Mouse (Mus musculus) liver, embryonic 13.5 days (tissue): ENCODE results near the gene Eif2ak1. TPM values are rescaled to one million over a fixed set of nuclear protein-coding genes. Genes with fewer than 3 reads are reported as not detected.
A peak's percentile ranks its signal among the peaks of the same experiment; 100 is the strongest.
"Not testable (repeated sequence)": the region's sequence is repeated elsewhere in the genome, so short reads cannot be mapped to it uniquely, and the experiment has no call there.

Source experiments
- ATAC-seq: fragments of 200-750 bp; cut with Nextera tagmentation; 2 replicates; pipeline ENCODE4 v1.8.0; 2017; ENCODE audit warnings: low read depth, mild to moderate bottlenecking, moderate number of reproducible peaks, moderate library complexity
- DNase-seq: peaks from one replicate; pipeline ENCODE4 v3.0.0; 2022
- H3K27ac ChIP-seq: fragments of 300-500 bp; sonication (generic); 2 replicates; pipeline ENCODE4 v1.5.1; 2015; ENCODE audit warnings: moderate library complexity, mild to moderate bottlenecking, inconsistent platforms
- H3K27me3 ChIP-seq: fragments of 300-500 bp; sonication (generic); 2 replicates; pipeline ENCODE4 v1.6.1; 2015; ENCODE audit warnings: mild to moderate bottlenecking, inconsistent platforms
- H3K36me3 ChIP-seq: fragments of 300-500 bp; sonication (generic); 2 replicates; pipeline ENCODE4 v1.6.1; 2015; ENCODE audit warnings: mild to moderate bottlenecking, inconsistent platforms
- H3K4me1 ChIP-seq: fragments of 300-500 bp; sonication (generic); replicated peaks from 2 replicates; pipeline ENCODE4 v1.6.1; 2015; ENCODE audit warnings: inconsistent platforms
- H3K4me2 ChIP-seq: fragments of 300-500 bp; sonication (generic); 2 replicates; pipeline ENCODE4 v1.6.1; 2015; ENCODE audit warnings: inconsistent platforms, mild to moderate bottlenecking, moderate library complexity
- H3K4me3 ChIP-seq: fragments of 300-500 bp; sonication (generic); replicated peaks from 2 replicates; pipeline ENCODE4 v1.5.1; 2015; ENCODE audit warnings: mild to moderate bottlenecking, inconsistent platforms
- H3K9ac ChIP-seq: fragments of 300-500 bp; sonication (generic); 2 replicates; pipeline ENCODE4 v1.6.1; 2015; ENCODE audit warnings: mild to moderate bottlenecking, inconsistent platforms
- H3K9me3 ChIP-seq: fragments of 300-500 bp; sonication (generic); replicated peaks from 2 replicates; pipeline ENCODE4 v1.6.1; 2016; ENCODE audit warnings: inconsistent platforms
- WGBS: fragments of 180-500 bp; shearing (Covaris S2); methylation state at CpG from one replicate; pipeline ENCODE4 v1.1.7; 2015; ENCODE audit not compliant: insufficient replicate concordance; 5-methylcytosine and 5-hydroxymethylcytosine counted together
- polyA plus RNA-seq: library from polyadenylated mRNA; unstranded; fragments of >200 nt; fragmentation: Nextera tagmentation; extraction: Ambion mirVana; gene quantifications from 2 replicates; pipeline ENCODE4 v1.2.1, GENCODE M21; 2015

Eif2ak1 gene
- 104 and 118 TPM in 2 replicates for polyA plus RNA-seq

DNA sequence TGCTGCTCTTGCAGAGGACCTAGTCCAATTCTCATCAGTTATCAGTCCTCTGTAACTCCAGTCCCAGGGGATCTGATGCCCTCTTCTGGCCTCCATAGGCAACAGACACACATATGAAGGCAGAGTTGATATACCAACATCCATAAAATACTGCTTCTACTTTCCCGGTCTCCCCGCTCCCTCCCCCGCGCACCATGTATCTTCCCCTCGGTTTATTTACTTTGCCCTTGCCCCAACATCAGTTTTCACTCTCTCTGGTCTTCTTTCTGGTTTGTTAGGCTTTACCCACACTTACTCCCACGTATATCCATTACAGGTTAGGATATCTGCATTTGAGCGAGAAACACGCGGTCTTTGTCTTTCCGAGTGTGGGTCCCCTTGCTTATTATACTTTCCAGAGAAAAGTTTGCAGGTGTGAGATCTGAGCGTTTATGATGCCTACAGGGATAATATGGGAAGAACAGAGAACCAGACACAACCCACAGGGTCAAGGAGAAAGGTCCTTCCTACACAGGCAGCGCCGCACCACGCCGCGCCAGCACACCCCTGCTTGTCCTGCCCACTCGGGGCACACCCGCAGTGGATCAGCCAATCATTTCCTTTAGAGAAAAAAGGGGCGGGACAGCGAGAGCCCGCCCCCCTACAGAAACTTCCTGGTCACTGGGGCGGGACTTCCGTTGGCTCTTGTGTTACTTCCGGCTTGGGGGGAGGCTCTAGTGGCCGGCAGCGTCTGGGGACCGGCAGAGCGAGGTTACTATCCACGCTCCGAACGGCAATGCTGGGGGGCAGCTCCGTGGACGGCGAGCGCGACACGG lies at the start of gene Eif2ak1:
Gene Eif2ak1, plus strand, starts transcription at position 673 of the 815 bp plus-strand sequence.
- Histone ChIP-seq H3K4me1 (peaks cover 48% of the 10 kb centered on the region), H3K4me2 (peak within 1 kb of the TSS; percentile 90)

GRCm38 (mm10) chr5:143781951-143782350 lies 35.6 kb upstream of the Eif2ak1 start:
- Histone ChIP-seq H3K36me3 (no peaks in the 10 kb centered on the region), H3K4me3 (no peak overlapping the region), H3K9ac (no peak overlapping the region), H3K4me1 (no peaks in the 10 kb centered on the region), H3K27ac (no peak overlapping the region), H3K27me3 (no peaks in the 10 kb centered on the region), H3K9me3 (0 out of 2 replicates have a peak, but pooled peaks cover 3% of the 10 kb centered on the region), H3K4me2 (no peak overlapping the region)
- 82% methylated on average over 8 of the region's 8 CpGs for WGBS
- ATAC-seq = no peak
- no peak for DNase-seq

More for the DNA sequence above, at the start of gene Eif2ak1:
- H3K9ac ChIP-seq = peak within 1 kb of the TSS; percentile 90
- H3K36me3 ChIP-seq = peaks cover 14% of the 10 kb centered on the region
- H3K9me3 ChIP-seq = no peaks in the 10 kb centered on the region
- peak; percentile 94 for DNase-seq
- ATAC-seq = peak; percentile 88
- under 1% methylated on average over 37 of the region's 37 CpGs for WGBS
- peak within 1 kb of the TSS; percentile 99 for H3K27ac ChIP-seq
- H3K4me3 ChIP-seq = peak within 1 kb of the TSS; percentile 82
- no peaks in the 10 kb centered on the region for H3K27me3 ChIP-seq

DNA sequence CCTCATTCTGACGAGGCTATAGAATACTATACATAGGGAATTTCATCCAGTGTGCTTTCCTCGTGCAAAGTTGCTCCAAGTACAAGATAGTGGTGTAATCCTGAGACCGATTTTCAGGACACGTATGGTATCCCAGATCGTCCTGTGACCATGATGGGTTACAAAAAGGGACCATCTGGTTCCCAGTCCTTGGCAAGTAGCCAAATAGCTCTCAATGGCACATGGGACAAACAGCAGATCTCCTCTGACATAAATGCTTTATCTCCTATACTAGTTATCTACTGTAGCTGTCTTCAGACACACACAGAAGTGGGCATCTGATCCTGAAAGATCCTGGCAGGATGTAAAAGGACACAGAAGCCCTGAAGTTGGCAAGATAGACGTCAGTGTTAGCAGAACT lies 32.2 kb upstream of the Eif2ak1 start:
- Histone ChIP-seq H3K4me1 (no peaks in the 10 kb centered on the region), H3K4me2 (no peak overlapping the region), H3K36me3 (no peaks in the 10 kb centered on the region), H3K9me3 (0 out of 2 replicates have a peak, but pooled peaks cover 4% of the 10 kb centered on the region), H3K9ac (no peak overlapping the region), H3K27me3 (no peaks in the 10 kb centered on the region), H3K27ac (no peak overlapping the region), H3K4me3 (no peak overlapping the region)
- ATAC-seq (no peak), DNase-seq (no peak)
- WGBS = 69% methylated on average over 6 of the region's 6 CpGs

GRCm38 (mm10) chr5:143801216-143801615 lies 16.4 kb upstream of the Eif2ak1 start:
- not testable (repeated sequence) for H3K9ac ChIP-seq, H3K4me2 ChIP-seq, H3K27ac ChIP-seq, H3K4me1 ChIP-seq, ATAC-seq, DNase-seq, H3K9me3 ChIP-seq, H3K36me3 ChIP-seq, H3K4me3 ChIP-seq, H3K27me3 ChIP-seq
- 67% methylated on average over 6 of the region's 6 CpGs for WGBS

DNA sequence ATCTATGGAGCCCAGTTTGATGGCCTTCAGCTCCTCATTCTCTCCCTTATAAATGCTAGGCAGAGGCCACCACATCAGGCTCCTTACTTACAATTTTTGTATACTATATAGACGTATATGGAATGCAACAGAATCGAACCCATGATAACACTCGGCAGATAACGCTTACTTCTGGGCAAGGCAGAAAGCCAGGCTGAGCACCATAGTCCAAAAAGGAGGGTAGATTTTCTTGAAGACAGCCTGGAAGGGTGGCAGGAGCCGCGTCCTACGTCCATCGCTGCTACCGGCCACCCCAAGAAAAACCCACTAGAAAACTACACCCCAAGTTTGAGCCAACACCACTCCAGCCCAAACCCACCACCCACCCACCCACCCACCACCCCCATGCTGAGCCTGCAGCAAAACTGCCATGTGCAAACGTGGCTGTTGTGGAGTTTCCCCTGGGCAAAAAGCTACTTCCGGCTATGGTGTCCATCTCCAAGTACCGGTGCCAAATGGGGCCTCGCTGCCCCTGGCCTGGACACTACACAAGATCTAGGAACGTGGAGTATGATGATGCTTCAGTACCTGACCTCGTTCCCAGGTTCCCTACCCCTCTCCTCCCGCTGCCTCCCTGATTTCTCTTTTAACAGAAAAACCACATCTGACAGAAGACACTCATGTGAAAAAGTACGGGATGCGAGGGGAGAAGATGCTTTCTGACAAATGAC lies 13.4 kb upstream of the Eif2ak1 start:
- Histone ChIP-seq H3K4me1 (no peaks in the 10 kb centered on the region), H3K27me3 (no peaks in the 10 kb centered on the region), H3K27ac (no peak overlapping the region), H3K4me3 (no peak overlapping the region), H3K36me3 (no peaks in the 10 kb centered on the region), H3K9ac (no peak overlapping the region), H3K4me2 (no peak overlapping the region), H3K9me3 (no peaks in the 10 kb centered on the region)
- ATAC-seq = no peak
- WGBS = 75% methylated on average over 18 of the region's 18 CpGs
- DNase-seq = no peak

DNA sequence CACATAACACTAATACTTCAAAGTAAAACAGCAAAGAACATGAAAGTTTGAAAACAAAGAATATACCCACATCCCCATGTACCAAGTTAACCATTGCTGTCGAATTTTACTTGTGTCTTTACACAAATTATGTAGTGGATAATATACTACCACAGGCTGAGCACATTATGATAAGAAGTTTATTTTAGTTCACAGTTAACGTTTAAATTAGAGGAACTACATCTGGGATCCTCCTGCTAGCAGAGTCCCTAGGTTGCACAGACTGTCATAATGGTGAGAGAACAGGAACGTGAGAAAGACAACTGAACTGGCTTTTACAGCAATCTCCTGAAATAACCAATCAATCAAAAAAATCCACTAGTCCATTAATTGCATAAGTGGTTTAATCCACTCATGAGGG lies 10.3 kb upstream of the Eif2ak1 start:
- DNase-seq (no peak), ATAC-seq (no peak)
- Histone ChIP-seq H3K9me3 (no peaks in the 10 kb centered on the region), H3K4me2 (no peak overlapping the region), H3K9ac (no peak overlapping the region), H3K4me3 (no peak overlapping the region), H3K27ac (no peak overlapping the region), H3K4me1 (no peaks in the 10 kb centered on the region), H3K27me3 (0 out of 2 replicates have a peak, but pooled peaks cover 2% of the 10 kb centered on the region), H3K36me3 (no peaks in the 10 kb centered on the region)
- 37% methylated on average over 3 of the region's 3 CpGs for WGBS

- Histone ChIP-seq H3K36me3 (no peaks in the 10 kb centered on the region), H3K9ac (no peak overlapping the region), H3K27me3 (0 out of 2 replicates have a peak, but pooled peaks cover 2% of the 10 kb centered on the region), H3K9me3 (no peaks in the 10 kb centered on the region), H3K27ac (no peak overlapping the region), H3K4me1 (peaks cover 20% of the 10 kb centered on the region), H3K4me3 (no peak overlapping the region), H3K4me2 (no peak overlapping the region)
- DNase-seq = no peak
- WGBS = 69% methylated on average over 3 of the region's 3 CpGs
- ATAC-seq = no peak
These were observed 8.0 kb upstream of the Eif2ak1 start for GRCm38 (mm10) chr5:143809421-143810090.

DNA sequence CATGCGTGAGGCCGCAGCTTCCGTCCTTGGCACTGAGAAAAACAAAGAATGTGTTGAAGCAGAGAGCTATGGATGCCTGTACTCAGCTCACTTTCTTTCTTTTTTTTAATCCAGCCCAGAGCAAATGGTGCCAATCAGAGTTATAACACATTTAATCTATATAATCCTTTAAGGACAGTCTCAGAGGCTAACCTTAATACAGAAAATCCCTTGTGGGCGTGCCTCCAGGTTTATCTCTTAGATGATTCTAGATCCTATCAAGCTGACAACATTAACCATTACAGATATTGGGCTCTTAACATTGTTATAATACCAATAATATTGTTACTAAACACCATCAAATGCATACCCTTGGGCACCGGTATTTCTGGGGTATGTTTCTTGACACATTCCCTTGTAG lies 5.9 kb upstream of the Eif2ak1 start:
- H3K9ac ChIP-seq = no peak overlapping the region
- no peaks in the 10 kb centered on the region for H3K36me3 ChIP-seq
- 0 out of 2 replicates have a peak, but pooled peaks cover 2% of the 10 kb centered on the region for H3K27me3 ChIP-seq
- DNase-seq = no peak
- H3K4me3 ChIP-seq = no peak overlapping the region
- ATAC-seq = no peak
- H3K27ac ChIP-seq = no peak overlapping the region
- no peaks in the 10 kb centered on the region for H3K9me3 ChIP-seq
- peaks cover 23% of the 10 kb centered on the region for H3K4me1 ChIP-seq
- 78% methylated on average over 5 of the region's 5 CpGs for WGBS
- H3K4me2 ChIP-seq = no peak overlapping the region

GRCm38 (mm10) chr5:143814626-143815025 lies 3.0 kb upstream of the Eif2ak1 start:
- no peaks in the 10 kb centered on the region for H3K9me3 ChIP-seq
- H3K4me3 ChIP-seq = no peak overlapping the region
- peaks cover 31% of the 10 kb centered on the region for H3K4me1 ChIP-seq
- H3K27ac ChIP-seq = no peak overlapping the region; the same call in 1 of the 2 replicates
- DNase-seq (no peak), ATAC-seq (no peak)
- 0 out of 2 replicates have a peak, but pooled peaks cover 2% of the 10 kb centered on the region for H3K27me3 ChIP-seq
- H3K36me3 ChIP-seq = peaks cover under 1% of the 10 kb centered on the region
- no peak overlapping the region for H3K9ac ChIP-seq
- 45% methylated on average over 2 of the region's 2 CpGs for WGBS
- H3K4me2 ChIP-seq = no peak overlapping the region

DNA sequence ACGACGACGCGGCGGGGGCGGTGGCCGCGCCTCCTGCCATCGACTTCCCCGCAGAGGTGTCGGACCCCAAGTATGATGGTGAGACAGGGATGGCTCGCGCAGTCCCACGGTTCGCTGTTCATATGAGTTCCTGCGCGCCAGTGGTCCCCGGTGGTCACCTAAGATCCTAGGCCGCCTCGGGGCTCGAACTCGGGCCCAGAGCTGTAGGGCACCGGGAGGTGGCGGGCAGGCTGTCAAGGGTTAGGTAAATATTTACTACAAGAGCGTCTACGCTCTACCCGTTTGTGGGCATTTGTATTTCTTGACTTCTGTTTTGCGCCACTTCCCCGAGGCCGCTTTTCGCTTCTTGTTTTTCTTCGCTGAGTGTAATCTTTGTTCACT lies 333 bp downstream of the Eif2ak1 start:
- Histone ChIP-seq H3K9me3 (no peaks in the 10 kb centered on the region), H3K27me3 (no peaks in the 10 kb centered on the region), H3K4me1 (peaks cover 44% of the 10 kb centered on the region), H3K36me3 (peaks cover 14% of the 10 kb centered on the region), H3K4me2 (peak overlapping the region; percentile 82), H3K4me3 (peak overlapping the region; percentile 82), H3K27ac (peak overlapping the region; percentile 99), H3K9ac (peak overlapping the region; percentile 90)
- WGBS = under 1% methylated on average over 32 of the region's 32 CpGs
- peak; percentile 11 for ATAC-seq
- DNase-seq = no peak

DNA sequence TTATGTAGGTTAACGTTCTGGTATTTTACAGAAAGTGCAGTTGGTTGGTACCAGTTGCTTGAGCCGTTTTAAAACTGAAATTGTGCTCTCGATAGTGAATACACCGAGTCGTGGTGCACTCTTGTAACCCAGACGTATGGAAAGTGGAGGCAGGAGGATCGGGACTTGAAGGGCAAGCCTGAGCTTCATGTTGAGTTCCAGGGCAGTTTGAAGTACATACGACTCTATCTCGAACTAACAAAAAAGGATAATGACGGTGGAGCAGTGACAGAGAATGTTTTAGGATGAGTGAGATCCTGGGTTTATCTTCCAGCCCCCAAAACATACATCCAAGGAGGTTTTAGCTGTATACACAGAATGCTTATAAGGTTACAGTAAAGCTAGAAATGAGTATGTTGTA lies 873 bp downstream of the Eif2ak1 start:
- Histone ChIP-seq H3K27me3 (no peaks in the 10 kb centered on the region), H3K4me1 (peaks cover 39% of the 10 kb centered on the region), H3K9ac (peak overlapping the region; percentile 90), H3K36me3 (peaks cover 14% of the 10 kb centered on the region), H3K4me3 (peak overlapping the region; percentile 82), H3K4me2 (peak overlapping the region; percentile 82), H3K27ac (peak overlapping the region; percentile 99), H3K9me3 (no peaks in the 10 kb centered on the region)
- DNase-seq (no peak), ATAC-seq (no peak)
- 3% methylated on average over 10 of the region's 10 CpGs for WGBS
